Mouse (Mus musculus) layer of hippocampus, adult 11-12 months (tissue): Measurements from ENCODE around the gene Olfr551.
A peak's percentile ranks its signal among the peaks of the same experiment; 100 is the strongest.
"Not testable (repeated sequence)": the region's sequence is repeated elsewhere in the genome, so short reads cannot be mapped to it uniquely, and the experiment has no call there.

Experiments
- DNase-seq: peaks from one replicate; pipeline ENCODE4 v3.0.0; 2022; ENCODE audit warnings: low spot score

Gene Olfr551

GRCm38 (mm10) chr7:102591786-102592185 lies at the start of gene Olfr551:
Gene Olfr551, minus strand, starts transcription at chr7:102591886.
- no peak for DNase-seq

- no peak for DNase-seq
These were observed 46.4 kb upstream of the Olfr551 start, which contains the start of gene Olfr554 for GRCm38 (mm10) chr7:102638132-102638531. Gene Olfr554, plus strand, starts transcription at chr7:102638432.

DNA sequence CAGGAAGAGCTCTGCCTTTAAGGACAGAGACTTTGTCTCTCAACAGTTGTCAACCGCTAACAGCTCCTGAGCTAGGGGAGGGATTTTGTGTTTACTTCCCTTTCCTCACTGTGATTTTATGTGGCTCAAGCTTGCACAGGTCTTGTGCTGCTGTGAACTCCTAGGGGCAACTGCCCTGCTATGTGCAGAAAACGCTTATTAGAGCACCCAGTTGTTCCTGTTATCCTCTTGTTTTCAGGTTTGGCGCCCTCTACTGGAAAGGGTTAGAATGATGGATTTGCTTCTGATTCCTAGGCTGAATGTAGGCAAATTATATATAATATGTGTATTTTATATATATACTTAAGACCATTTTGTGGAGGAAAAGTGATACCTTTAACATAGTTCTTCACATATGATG lies 45.0 kb upstream of the Olfr551 start:
- DNase-seq, result peak; percentile 56

DNA sequence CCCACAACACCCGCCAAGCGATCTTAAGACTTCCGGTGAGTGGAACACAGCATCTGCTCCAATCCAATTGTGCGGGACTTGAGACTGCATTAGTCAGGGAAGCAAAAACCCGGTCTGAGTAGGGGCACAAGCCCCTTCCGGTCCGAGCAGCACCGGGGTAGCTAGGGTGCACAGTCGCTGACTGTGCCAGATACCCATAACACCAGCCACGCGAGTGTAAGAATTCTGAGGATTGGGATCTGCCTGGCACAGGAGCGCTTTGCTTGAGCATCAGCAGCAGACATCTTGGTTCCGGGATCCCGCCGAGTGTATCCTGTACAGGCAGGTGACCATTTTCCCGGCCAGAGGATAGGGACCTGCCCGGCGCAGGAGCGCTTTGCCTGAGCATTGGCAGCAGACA lies 28.7 kb upstream of the Olfr551 start:
- not testable (repeated sequence) for DNase-seq

DNA sequence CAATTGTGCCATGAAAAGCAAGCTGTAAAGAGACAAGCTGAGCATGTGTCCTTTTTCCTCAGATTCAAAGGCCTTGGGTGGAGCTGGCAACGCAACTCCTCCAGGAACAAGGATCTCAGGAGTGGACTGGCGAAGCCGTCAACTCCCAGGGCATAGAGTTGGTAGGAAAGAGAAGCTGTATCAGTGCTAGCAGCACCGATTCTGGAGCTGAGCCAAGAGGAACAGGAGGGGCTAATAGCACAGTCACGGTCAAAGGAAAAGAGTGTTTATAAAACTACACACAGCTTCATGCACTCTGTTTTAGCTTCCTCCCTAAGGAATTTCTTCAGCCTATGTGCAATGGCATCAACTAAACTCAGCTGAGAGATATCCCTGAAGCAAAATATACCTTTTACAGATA lies 27.9 kb upstream of the Olfr551 start:
- no peak for DNase-seq

DNA sequence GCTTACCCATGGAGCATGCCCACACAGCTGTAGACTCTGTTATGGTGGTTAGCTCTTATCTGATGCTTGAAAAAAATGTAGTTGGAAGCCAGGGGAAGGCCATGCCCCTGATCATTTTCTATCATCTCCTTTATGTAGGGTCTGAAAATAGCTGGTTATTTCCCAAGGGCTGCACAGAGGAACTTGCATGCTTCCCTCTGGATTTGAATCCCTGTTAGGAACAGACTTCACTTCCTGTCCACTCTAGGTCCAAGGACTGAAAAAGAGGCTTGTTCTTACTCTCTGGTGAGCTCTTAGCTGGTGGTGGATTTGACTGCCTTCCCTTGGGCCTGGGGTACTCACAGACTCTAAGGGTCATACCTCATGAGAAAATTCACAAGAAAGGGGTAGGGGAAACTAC lies 26.4 kb upstream of the Olfr551 start, which contains the start of gene Olfr553:
Gene Olfr553, minus strand, starts transcription at position 101 of the 400 bp plus-strand sequence.
- no peak for DNase-seq

- no peak for DNase-seq
These were observed 5.8 kb upstream of the Olfr551 start, which contains the start of gene Olfr552 for GRCm38 (mm10) chr7:102597378-102598031. Gene Olfr552, plus strand, starts transcription at chr7:102597770.

DNA sequence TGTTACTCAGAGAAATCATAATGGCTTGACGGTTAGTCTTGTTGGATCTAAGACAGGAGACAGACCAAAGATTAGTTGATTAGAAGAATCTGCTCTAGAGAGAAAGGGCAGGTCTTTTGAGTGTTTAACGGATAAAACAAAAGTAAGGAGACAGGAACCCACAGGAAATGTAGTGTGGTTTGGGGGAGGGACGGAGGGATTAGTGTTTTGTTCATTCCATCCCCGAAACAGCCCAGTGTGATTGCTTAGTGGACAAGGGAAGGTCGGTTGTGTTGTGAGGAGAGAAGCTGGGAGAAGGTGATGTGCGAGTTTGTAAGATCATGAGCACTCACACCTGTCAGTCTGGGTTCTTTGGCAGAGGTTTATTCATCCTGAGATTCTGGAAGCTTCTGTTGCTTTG lies 15.7 kb downstream of the Olfr551 start:
- no peak for DNase-seq

DNA sequence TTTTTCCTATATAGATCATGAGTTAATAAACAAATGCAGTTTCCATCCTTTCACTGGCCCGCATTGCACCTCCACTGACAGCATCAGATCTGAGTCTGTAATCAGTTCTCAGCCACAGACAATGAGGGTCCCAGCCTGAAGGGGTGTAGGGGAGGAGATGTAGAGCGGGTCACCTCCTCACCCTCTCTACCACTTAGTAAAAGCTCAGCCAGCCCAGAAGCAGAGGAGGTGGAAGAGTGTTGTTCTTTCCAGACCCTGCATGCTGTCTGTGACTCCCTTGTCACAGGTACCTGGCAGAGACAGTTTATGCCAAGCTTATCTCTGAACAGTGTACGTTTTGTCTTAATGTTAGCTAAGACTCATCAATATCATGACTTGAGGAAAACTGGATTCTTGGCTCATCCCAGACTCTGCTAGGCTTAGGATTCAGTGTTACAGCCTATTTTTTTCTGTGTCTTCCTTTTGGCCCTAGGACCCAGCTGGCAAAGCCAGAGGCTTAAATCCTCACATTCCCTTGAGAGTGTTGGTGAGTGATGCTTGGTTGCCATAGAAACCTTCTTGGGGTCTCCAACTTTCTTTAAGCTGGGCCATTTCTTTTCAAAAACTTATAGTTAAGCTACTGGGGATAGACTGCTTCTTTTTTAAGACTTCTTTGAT lies 18.4 kb downstream of the Olfr551 start:
- DNase-seq, result no peak

DNA sequence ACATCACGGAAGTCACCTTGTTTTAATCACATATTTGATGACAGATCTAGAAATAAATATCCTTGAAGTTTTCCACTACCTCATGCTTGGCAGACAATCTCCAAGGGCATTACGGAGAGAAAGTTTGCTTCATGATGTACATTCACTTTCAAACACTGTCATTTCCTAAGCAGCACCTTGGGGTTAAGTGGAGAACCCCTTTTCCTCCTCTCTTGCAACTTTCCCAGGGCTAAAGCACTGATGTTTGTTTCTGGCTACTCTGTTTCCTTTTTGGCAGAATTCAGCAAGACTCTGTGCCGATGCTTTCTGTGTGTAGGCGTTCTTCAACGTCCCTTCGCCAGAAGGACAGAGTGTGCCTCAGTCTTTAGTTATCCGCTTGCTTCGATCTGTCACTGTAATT lies 20.5 kb downstream of the Olfr551 start, which contains the start of gene Olfr550:
Gene Olfr550, plus strand, starts transcription at position 301 of the 400 bp plus-strand sequence.
- no peak for DNase-seq

DNA sequence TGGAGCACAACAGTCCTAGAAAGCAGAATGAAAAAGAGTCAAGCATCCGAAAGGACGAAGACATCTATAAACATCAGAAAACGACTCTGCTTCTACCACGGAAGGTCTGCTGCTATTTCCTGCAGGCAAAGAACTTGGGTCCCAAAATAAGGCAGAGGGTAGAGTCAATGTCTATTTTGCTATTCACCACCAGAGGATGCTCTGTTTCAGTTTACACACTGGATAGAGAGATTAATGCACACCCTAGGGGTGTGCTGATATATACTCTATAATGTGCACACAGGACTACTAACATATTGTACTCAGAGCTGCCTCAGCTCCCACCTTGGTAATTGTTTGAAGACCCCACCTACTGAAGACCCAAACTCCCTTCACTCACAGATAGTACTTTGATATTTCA lies 25.5 kb downstream of the Olfr551 start:
- no peak for DNase-seq

GRCm38 (mm10) chr7:102564999-102565997 lies 26.4 kb downstream of the Olfr551 start, which contains the start of gene Trim21:
Gene Trim21, minus strand, starts transcription at chr7:102565486.
- DNase-seq, result peak; percentile 68

DNA sequence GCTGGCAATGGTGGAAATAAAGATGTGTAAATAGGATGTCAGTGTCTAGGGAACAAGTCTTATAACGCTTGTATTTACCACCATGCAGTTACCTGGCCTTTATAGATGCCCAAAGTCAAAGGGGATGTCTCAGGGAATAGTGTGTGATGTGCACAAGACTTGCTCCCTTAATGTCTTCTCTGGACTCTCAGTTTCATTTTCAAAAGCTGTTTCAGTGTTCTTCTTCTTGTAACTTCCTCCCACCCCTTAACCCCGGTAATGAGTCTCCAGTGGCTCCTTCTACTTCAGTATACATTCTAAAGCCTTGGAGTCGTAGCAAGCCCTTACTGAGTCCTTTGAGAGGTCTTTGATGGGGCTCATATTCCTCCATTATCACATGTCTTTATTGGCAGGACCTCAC lies 38.4 kb downstream of the Olfr551 start:
- DNase-seq, result no peak

DNA sequence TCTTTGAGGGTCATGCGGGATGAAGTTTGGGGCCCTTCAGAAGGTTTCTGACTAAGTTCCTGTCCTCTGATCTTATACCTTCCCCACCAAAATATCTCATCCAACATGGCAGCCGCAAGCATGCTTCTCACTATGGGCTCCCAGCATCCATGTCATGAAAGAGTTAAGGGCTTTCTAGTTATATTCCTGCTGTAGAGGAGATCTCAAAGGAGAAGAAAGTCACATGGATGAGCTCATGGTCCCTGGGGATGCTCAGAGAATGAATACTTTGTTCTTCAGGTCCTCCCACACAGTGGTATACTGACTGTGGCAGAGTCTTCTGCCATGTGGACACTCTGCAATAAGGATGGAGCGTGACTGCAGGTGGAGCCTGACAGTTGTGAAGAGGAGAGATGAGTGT lies 42.1 kb downstream of the Olfr551 start, which contains the start of gene Olfr549:
Gene Olfr549, plus strand, starts transcription at position 301 of the 400 bp plus-strand sequence.
- DNase-seq, result no peak

DNA sequence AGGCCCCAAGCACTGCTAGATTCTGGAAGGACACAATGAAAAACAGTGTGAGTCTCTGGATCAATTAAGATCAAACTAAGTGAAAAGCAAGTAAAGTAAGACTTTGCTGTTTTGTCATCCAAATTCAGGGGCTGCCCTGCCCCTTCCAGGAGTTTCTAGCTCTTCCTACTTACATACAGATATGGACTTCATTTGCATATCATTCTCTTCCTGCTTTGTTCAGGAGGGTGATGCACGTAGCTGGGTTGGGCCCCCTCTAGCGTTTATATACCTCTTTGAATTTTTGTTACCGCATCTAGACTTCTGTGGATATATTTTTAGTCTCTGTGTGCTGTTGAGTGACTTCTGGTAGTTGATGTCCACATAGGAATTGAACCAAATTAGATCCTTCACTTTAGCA lies 50.4 kb downstream of the Olfr551 start:
- DNase-seq, result no peak

- no peak for DNase-seq
These were observed 51.1 kb downstream of the Olfr551 start, which contains the start of gene Olfr548-ps1 for GRCm38 (mm10) chr7:102540596-102540995. Gene Olfr548-ps1, plus strand, starts transcription at chr7:102540896.

DNA sequence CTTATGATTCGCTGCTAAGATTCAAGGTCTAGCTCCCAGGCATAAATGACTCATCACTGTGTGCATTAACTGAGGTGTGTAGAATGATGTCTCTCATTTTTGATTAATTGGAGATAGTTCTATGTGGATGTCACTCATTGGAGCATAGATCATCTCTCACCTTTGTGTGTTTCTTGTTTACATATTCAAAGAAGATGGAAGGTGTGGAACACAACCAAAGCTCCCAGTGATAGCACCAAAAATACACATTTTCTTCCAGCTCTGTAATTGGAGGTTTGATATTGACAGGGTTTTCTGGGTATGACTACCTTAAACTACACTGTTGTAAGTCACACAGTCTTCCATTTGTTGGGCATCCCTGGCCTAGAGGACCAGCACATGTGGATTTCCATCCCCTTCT lies 57.2 kb downstream of the Olfr551 start, which contains the start of gene Olfr547:
Gene Olfr547, plus strand, starts transcription at position 301 of the 400 bp plus-strand sequence.
- no peak for DNase-seq
